Mouse (Mus musculus) cerebellum, adult 18-20 months (tissue): ENCODE results near the gene Gm15517.
A peak's percentile ranks its signal among the peaks of the same experiment; 100 is the strongest.

Experiments used
- DNase-seq, 2 experiments: peaks; one replicate each; pipeline ENCODE4 v3.0.0; 2021

Gm15517 gene

GRCm38 (mm10) chr7:44310285-44310877, 49.1 kb downstream of the Gm15517 start:
- DNase-seq: peak; percentile 37 to 54

- DNase-seq: peak; percentile 60 to 62
Measured at GRCm38 (mm10) chr7:44310878-44311712, 49.8 kb downstream of the Gm15517 start.
